Mouse (Mus musculus) bone marrow macrophage, adult 2 months (primary cell): ENCODE results near the gene Zfyve26.

Experiments
- CTCF ChIP-seq: IDR thresholded peaks from 2 replicates; pipeline ENCODE4 v1.5.1; 2012; ENCODE audit warnings: low read depth, mild to moderate bottlenecking, low read length, moderate library complexity
- POLR2A ChIP-seq: IDR thresholded peaks from 2 replicates; pipeline ENCODE4 v1.6.1; 2012; ENCODE audit warnings: mild to moderate bottlenecking, low read depth, low read length, borderline replicate concordance

GRCm38 (mm10) chr12:79279513-79280115 lies 16.5 kb downstream of the Zfyve26 start:
- no peak for TF ChIP-seq CTCF
- TF ChIP-seq POLR2A, result no peak
